Mouse (Mus musculus): ENCODE data around the gene Aim2. TPM values are rescaled to one million over a fixed set of nuclear protein-coding genes. Genes with fewer than 3 reads are reported as not detected.
"Not testable (repeated sequence)": the region's sequence is repeated elsewhere in the genome, so short reads cannot be mapped to it uniquely, and the experiment has no call there.

Gene Aim2
- total RNA-seq, 2 experiments from 2014 or later = 17.9 to 18.1 TPM

DNA sequence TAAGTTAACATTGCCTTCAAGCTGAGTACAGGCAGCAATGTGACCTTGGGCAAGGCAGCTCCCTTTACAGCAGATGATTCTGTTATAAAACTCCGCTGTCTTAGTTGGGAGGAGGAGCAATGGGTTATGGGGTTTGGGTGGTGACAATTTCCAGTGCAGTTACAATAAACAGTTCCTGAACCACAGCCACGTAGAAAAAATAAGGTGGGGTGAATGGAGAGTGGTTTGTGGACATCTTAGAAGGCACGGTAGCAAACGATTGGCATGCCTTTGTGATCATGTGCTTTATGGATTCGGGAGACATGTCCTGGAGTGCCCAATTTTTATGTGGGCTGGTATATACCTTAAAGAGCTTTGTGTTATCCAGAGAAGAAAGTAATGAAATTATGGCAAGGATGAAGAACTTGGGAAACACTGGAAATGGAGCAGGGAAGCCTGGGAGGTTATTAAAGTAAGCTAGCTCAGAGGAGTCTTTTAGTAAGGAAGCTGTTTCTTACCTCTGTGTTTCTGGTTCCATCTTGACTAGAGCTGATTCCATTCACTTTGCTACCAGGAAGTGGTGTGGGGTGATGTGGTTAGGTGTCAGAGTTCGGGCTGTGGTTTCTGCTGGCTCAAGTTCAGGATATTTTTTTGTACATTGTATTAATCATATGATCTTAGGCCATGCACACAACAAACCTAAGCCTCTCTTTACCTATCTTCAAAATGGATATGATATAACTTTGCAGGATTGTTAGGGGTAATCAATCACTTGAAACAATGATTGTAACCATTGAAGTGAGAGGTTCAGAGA, 86.7 kb downstream of the Aim2 start:
- 0 out of 2 replicates have a peak, but pooled peaks have one; percentile 43 for ATAC-seq (replicated peaks; ENCODE audit: low FRiP score, low TSS enrichment, poor library complexity, severe bottlenecking)

DNA sequence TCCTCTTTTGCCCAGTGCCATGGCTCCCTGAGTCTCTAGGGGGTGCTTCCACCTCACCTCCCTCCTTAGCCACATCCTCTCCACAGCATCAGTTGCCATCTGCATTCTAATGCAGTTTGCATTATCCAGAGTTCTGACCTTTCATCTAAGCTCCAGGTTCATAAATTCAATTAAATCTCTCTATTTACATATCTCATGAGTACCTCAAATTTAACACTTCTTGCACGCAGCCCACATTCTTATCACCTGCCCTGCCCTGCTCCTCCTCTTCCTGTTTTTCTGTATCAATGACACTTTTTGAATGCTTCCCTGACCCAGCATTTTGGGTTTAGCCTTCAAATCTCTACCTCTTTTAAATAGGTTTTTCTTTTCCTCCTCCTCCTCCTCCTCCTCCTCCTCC, 90.0 kb downstream of the Aim2 start:
- no peak for ATAC-seq (replicated peaks; ENCODE audit: low FRiP score, low TSS enrichment, poor library complexity, severe bottlenecking)

DNA sequence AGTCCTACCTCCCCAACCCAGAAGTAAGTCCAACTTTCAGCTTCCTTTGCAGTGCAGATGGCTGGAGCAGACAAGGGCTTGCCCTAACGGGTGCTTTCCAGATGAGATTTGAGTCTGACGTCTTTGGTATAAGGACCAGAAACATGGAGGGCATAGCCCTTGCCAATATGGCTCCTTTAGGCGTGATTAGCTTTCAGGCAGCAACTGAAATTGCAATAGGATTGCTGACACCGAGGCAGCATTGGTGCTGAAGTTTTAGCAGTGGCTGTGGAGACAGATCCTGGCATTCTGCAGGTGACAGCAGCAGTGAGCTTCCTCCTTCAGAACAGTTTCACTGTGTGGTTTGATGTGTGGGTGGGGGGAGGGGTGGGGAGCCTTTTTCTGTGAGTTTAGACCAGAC, 90.5 kb downstream of the Aim2 start:
- ATAC-seq (replicated peaks; ENCODE audit: low FRiP score, low TSS enrichment, poor library complexity, severe bottlenecking) = peak; percentile 73

DNA sequence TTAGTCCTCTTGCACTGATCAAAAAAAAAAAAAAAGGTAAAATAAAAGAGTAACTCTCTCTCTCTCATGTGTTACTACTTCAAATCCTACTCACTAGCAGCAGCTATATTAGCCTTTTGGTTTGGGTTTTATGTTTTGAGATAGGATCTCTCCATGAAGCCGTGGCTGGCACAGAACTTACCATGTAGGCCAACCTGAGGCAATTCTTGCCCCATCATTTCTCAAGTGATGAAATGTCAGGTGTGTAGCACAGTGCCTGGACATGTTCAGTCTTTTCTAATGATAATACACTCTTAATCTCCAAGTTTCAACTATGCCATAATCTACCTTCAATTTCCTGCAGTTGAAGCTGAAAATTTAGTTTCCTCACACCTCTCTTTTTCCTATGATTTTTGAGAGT, 92.4 kb downstream of the Aim2 start:
- no peak for ATAC-seq (replicated peaks; ENCODE audit: low FRiP score, low TSS enrichment, poor library complexity, severe bottlenecking)

DNA sequence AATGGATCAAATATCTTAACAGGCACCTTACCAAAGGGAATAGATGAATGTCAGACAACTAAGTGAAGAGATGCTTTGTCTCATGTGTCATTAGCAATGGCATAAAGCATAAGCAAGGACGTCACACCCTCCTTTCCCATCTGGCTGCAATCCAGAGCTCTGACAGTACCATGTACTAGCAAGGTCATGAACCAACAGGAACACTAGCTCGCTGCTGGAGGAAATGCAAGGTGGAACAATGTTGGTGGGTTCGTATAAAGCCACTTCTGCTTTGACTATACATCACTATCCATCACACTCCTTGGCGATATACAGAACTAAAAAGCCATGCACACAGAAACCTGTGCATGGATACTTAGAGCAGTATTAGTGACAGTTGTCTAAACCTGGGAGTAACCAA, 96.4 kb downstream of the Aim2 start:
- no peak for ATAC-seq (replicated peaks; ENCODE audit: low FRiP score, low TSS enrichment, poor library complexity, severe bottlenecking)

DNA sequence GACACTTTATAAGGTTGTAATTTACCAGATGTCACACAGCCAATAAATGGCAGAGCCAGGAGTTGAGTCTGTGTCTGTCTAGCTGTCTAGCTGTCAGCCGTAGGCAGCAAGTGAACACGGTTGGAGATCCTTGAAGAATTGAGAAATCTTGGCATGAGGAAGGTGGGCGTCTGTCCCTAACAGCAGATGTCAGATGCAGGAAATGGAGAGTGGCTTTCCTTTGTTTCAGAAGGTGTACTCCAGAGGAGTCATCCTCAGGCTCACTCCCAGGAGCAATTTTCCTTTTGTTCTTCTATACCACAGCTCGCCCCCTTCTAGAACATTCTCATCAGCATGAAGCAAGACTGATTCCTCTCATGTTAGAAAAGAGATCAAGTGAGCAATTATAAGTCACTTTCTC, 99.9 kb downstream of the Aim2 start:
- no peak for ATAC-seq (replicated peaks; ENCODE audit: low FRiP score, low TSS enrichment, poor library complexity, severe bottlenecking)

DNA sequence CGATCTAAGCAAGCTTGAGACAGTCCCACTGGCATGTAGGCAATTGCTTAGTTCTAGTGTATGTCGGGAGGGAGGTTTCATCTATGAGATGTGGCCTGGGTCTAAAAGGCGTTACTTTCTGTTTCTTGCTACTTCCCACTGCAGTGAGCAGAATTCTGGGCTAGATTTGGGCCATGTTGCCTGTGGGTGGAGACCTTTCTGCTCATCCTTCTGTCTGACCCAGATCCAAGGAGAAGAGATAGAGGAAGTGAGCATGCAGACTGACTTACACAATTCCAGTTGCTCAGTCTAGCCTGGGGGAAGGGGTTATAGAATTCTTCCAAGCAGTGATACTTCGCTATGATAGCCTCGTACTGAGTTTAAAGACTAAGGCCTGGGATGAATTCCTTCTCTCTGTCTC, 101.0 kb downstream of the Aim2 start:
- ATAC-seq (replicated peaks; ENCODE audit: low FRiP score, low TSS enrichment, poor library complexity, severe bottlenecking) = no peak

DNA sequence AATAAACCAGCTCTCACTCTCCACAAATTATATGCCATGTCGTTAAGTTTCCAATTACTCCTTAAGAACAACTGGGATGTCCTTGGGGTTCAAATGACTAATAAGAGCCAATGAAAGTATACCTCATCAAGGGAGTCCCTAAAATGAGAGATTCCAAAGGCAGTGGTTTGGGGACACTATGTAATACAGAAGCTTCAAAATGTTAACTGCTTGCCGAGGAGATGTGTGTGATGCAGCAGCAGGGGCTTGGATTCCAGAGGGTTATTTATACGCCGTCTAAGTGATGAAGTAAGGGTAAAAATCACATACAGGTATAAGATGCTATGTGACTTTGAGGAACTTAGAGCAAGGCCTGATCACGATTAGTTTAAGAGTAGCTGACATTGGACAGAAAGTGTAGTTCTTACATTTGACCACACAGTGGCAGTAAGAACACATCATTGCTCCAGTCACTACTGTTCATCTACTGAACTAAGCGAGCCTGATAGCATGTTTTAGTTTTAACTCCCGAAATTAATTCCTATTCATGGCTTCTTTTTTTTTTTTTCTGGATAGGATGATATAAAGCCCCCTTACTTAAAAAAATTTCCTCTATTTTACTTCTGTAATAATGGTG, 105.6 kb downstream of the Aim2 start:
- peak; percentile 93 for ATAC-seq (replicated peaks; ENCODE audit: low FRiP score, low TSS enrichment, poor library complexity, severe bottlenecking)

DNA sequence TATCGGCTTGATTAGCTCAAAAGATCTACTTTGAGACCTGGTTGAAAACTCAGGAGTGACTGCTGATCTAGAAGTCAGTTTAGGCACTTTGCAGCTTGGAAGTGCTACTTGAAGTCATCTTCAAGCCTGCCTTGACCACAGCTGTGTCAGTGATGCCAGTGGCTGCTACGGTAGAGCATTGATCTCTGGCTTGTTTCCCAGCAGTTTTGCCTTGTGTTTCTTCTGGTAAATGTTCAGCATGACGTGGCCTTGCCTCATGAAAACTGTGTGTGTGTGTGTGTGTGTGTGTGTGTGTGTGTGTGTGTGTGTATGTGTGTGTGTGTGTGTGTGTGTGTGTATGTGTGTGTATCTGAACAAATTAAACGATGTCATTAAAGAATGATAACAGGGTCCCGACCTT, 106.1 kb downstream of the Aim2 start:
- ATAC-seq (replicated peaks; ENCODE audit: low FRiP score, low TSS enrichment, poor library complexity, severe bottlenecking) = no peak

DNA sequence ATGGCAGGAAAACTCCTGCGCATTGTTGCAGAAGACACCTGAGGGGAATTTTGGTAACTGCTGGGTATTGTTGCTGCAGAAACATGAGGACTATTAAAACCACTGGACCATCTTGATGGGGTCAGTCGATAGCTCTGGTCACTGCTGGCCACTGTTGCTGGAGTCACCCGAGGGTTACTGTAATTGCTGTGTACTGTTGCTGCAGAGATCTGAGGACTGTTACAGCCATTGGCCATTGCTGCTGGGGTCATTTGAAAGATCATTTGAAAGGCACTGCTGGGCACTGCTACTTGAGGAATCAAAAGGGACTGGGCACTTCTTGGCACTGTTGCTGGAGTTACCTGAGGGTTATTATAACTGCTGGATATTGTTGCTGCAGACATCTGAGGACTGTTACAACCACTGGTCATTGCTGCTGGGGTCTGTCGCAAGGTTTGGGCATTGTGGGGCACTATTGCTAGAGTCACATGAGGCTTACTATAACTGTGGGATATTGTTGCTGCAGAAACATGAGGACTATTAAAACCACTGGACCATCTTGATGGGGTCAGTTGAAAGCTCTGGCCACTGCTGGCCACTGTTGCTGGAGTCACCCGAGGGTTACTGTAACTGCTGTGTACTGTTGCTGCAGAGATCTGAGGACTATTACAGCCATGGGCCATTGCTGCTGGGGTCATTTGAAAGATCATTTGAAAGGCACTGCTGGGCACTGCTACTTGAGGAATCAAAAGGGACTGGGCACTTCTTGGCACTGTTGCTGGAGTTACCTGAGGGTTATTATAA, 129.9 kb downstream of the Aim2 start:
- ATAC-seq (replicated peaks; ENCODE audit: low FRiP score, low TSS enrichment, poor library complexity, severe bottlenecking) = 0 out of 2 replicates have a peak, but pooled peaks have one; percentile 14

DNA sequence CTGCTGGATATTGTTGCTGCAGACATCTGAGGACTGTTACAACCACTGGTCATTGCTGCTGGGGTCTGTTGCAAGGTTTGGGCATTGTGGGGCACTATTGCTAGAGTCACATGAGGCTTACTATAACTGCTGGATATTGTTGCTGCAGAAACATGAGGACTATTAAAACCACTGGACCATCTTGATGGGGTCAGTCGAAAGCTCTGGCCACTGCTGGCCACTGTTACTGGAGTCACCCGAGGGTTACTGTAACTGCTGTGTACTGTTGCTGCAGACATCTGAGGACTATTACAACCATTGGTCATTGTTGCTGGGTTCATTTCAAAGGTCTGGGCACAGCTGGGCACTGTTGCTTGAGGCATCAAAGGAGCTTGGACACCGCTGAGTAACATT, 130.5 kb downstream of the Aim2 start:
- peak; percentile 18; the same call in 1 of the 2 replicates for ATAC-seq (replicated peaks; ENCODE audit: low FRiP score, low TSS enrichment, poor library complexity, severe bottlenecking)

DNA sequence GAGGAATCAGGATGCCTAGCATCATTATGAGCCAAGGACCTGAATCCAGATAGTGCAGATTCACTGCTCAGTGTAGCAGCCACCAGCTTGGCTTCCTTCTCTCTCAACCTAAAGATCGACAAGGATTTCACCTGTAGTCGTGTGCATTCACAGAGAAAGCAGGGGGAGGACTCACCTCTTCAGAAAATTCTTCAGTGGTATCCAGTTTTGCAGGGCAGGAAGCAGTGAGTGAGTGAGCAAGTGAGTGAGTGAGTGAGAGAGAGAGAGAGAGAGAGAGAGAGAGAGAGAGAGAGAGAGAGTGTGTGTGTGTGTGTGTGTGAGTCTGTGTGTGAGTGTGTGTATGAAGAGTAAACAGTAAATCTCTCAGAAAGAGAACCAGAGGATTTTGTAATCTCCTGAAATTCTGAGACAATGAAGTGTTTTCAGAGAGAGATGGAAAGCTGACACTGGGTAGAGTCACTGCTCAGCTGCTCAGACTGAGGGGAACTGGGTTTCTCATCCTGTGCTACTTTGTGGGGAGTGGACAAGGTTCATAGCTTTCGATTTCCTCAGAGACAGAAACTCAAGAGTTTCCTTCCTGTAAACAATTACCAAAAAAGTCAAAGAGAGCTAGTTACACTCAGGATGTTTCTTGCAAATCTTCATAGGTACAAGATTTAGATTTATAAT, 140.3 kb downstream of the Aim2 start, which contains the start of gene Ifi206:
Ifi206 (minus strand) TSS at position 230 of the 669 bp plus-strand sequence.
- ATAC-seq (replicated peaks; ENCODE audit: low FRiP score, low TSS enrichment, poor library complexity, severe bottlenecking) = not testable (repeated sequence)

DNA sequence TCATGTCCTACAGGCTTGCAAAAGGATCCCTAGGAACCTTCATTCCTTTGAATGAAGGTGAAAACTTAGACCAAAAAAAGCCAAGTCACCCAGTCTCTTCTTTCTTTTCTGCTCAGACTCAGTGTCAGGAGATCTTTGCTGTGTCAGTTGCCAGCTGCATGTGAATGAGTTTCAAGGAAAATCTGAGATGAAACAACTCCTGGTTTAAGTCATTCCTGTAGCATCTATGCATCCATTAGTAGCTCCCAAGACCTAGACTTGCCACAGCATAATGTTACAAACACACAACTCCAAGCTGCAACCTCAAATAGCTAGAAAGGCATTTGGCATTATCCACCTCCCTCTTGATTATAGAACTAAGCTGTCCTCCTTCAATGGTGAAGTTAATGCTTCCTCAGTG, 140.8 kb downstream of the Aim2 start:
- not testable (repeated sequence) for ATAC-seq (replicated peaks; ENCODE audit: low FRiP score, low TSS enrichment, poor library complexity, severe bottlenecking)

DNA sequence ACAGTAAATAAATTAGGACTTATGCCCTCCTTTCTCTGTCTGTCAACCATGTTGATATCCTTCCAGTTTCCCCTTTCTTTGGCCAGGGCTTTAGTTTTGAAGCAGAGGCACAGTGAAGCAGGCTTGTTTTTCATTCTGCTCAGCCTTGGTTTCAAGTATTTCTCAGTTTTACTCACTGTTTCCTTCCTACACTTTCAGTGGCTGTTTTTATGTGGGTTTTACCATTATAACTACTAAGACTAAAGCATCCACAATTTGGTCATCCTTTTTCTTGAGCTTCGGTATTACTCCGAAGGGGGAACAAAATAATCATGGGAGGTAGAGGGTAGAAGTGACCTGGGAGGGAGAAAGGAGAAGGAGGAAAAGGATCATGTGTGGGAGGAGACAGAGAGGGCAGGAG, 159.9 kb downstream of the Aim2 start:
- ATAC-seq (replicated peaks; ENCODE audit: low FRiP score, low TSS enrichment, poor library complexity, severe bottlenecking) = not testable (repeated sequence)

Other genes with a start within 250 kb of the Aim2 start
- not detected in 2 replicates for gene Olfr1408, start 213.5 kb upstream of the Aim2 start, total RNA-seq (2014; fragmentation: Nextera tagmentation)
- not detected in 2 replicates for gene Olfr1408, start 213.5 kb upstream of the Aim2 start, total RNA-seq (2017)
- not detected in 2 replicates for gene Olfr1406, start 160.2 kb upstream of the Aim2 start, total RNA-seq (2014; fragmentation: Nextera tagmentation)
- gene Olfr1406, start 160.2 kb upstream of the Aim2 start, total RNA-seq (2017) = not detected in 2 replicates
- gene Olfr218, start 153.1 kb upstream of the Aim2 start, total RNA-seq (2014; fragmentation: Nextera tagmentation) = not detected in 2 replicates
- not detected in 2 replicates for gene Olfr218, start 153.1 kb upstream of the Aim2 start, total RNA-seq (2017)
- not detected in 2 replicates for gene Olfr1404, start 138.5 kb upstream of the Aim2 start, total RNA-seq (2014; fragmentation: Nextera tagmentation)
- not detected in 2 replicates for gene Olfr1404, start 138.5 kb upstream of the Aim2 start, total RNA-seq (2017)
- gene Fcer1a, start 123.7 kb upstream of the Aim2 start, total RNA-seq (2014; fragmentation: Nextera tagmentation) = not detected in 2 replicates
- gene Fcer1a, start 123.7 kb upstream of the Aim2 start, total RNA-seq (2017) = 2.8 TPM in 1 of 2 replicates, not detected in the other
- gene Olfr418, start 84.9 kb upstream of the Aim2 start, total RNA-seq (2014; fragmentation: Nextera tagmentation) = not detected in 2 replicates
- gene Olfr418, start 84.9 kb upstream of the Aim2 start, total RNA-seq (2017) = not detected in 2 replicates
- not detected in 2 replicates for gene Mptx2, start 73.1 kb upstream of the Aim2 start, total RNA-seq (2014; fragmentation: Nextera tagmentation)
- not detected in 2 replicates for gene Mptx2, start 73.1 kb upstream of the Aim2 start, total RNA-seq (2017)
- gene Ackr1, start 17.1 kb upstream of the Aim2 start, total RNA-seq (2014; fragmentation: Nextera tagmentation) = 0.70 and 1.1 TPM in 2 replicates
- not detected in 2 replicates for gene Ackr1, start 17.1 kb upstream of the Aim2 start, total RNA-seq (2017)
- not detected in 2 replicates for gene Cadm3, start 16.8 kb downstream of the Aim2 start, total RNA-seq (2014; fragmentation: Nextera tagmentation)
- gene Cadm3, start 16.8 kb downstream of the Aim2 start, total RNA-seq (2017) = not detected in 2 replicates
- gene Ifi206, start 140.2 kb downstream of the Aim2 start, total RNA-seq (2014; fragmentation: Nextera tagmentation) = 1.2 and 2.3 TPM in 2 replicates
- not detected in 2 replicates for gene Ifi206, start 140.2 kb downstream of the Aim2 start, total RNA-seq (2017)
- 3.0 TPM in 1 of 2 replicates, not detected in the other for gene Ifi214, start 185.1 kb downstream of the Aim2 start, total RNA-seq (2014; fragmentation: Nextera tagmentation)
- 1.5 TPM in 1 of 2 replicates, not detected in the other for gene Ifi214, start 185.1 kb downstream of the Aim2 start, total RNA-seq (2017)
- 4.0 and 6.9 TPM in 2 replicates for gene Ifi213, start 248.4 kb downstream of the Aim2 start, total RNA-seq (2014; fragmentation: Nextera tagmentation)
- gene Ifi213, start 248.4 kb downstream of the Aim2 start, total RNA-seq (2017) = 1.0 TPM in 1 of 2 replicates, not detected in the other